Mouse (Mus musculus) heart, adult 2 months (tissue): ENCODE data around the gene Madd.

ENCODE experiments used
- CTCF ChIP-seq: fragments of 200-600 bp; IDR thresholded peaks from 2 replicates; pipeline ENCODE4 v1.8.1; 2022; ENCODE audit warnings: antibody characterized with exemption, mild to moderate bottlenecking, moderate library complexity
- EP300 ChIP-seq: fragments of 200-500 bp; IDR thresholded peaks from 2 replicates; pipeline ENCODE4 v1.6.1; 2011; ENCODE audit warnings: low read depth, low read length, control low read depth; ENCODE audit not compliant: insufficient read depth
- POLR2A ChIP-seq: fragments of 200-500 bp; IDR thresholded peaks from 2 replicates; pipeline ENCODE4 v1.6.1; 2011; ENCODE audit warnings: mild to moderate bottlenecking, low read depth, low read length, control low read depth; ENCODE audit not compliant: insufficient read depth

DNA sequence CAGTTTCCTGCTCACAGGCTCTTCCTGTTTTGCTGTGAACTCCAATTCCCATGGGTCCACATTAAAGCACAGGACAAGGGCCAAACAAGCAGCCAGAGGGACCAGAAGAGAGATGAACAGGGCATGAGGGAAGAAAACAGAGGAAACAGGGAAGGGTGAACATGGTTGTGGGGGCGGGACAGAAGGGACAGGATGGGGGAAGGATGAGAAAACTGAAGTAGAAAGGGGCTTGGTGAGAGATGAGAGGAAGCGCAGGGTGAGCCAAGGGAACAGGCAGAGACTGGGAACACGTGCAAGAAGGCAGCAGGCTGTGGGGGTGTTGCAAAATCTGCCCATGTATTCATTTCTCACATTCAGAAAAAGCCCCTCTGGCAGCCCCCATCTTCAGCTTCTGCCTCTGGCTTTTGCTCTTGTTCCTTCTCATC, 13.0 kb upstream of the Madd start:
- no peak for TF ChIP-seq CTCF
- TF ChIP-seq POLR2A = no peak; the same call in 1 of the 2 replicates
- 0 out of 2 replicates have a peak, but pooled peaks have one; percentile 21 for TF ChIP-seq EP300
